In genomic region chr11:49626748-49627147, GRCm38 (mm10) we compare ENCODE assay signal across 22 mouse cellular contexts. TPM values are rescaled to one million over a fixed set of nuclear protein-coding genes. Genes with fewer than 3 reads are reported as not detected.
DNase-seq lines count a peak whose midpoint lies in the region; TF ChIP-seq lines count a peak whose summit lies in the region.
"Had no signal": no experiment of that assay in that cellular context is flagged by ENCODE, and none has a peak within 500 bp of the region (broad histone marks: within the 10 kb centered on the region; RNA-seq: fewer than 3 reads in every experiment).

No protein-coding gene starts in this region.

- no peaks in the 10 kb centered on the region for H3K9me3 ChIP-seq in heart, embryonic 10.5 days
- H3K9me3 ChIP-seq: G1E had no signal

- peaks cover 17% of the 10 kb centered on the region for H3K27me3 ChIP-seq in heart, embryonic 10.5 days (ENCODE audit: insufficient read depth, poor library complexity, severe bottlenecking)
- H3K27me3 ChIP-seq: Patski had no signal

- H3K4me3 ChIP-seq in heart, embryonic 10.5 days: no peak overlapping the region
- no peak overlapping the region for H3K4me3 ChIP-seq in lung, adult 2 months (replicated peaks; ENCODE audit: extremely low read depth, low read depth, low read length)

- WGBS in heart, embryonic 10.5 days: 80% methylated on average over 8 of the region's 8 CpGs
- WGBS in lung, adult 2 months: 75% methylated on average over 8 of the region's 8 CpGs

- no peak for TF ChIP-seq CTCF in lung, adult 2 months (IDR thresholded peaks at IDR 0.05; ENCODE audit: insufficient read depth, low read length)

- H3K27ac ChIP-seq in heart, embryonic 10.5 days: no peak overlapping the region

- 0 out of 2 replicates have a peak, but pooled peaks have one; percentile 3 for TF ChIP-seq POLR2A in lung, adult 2 months (IDR thresholded peaks at IDR 0.05; ENCODE audit: borderline replicate concordance, extremely low read depth, low read depth, low read length)

- 0 out of 2 replicates have a peak, but pooled peaks cover 3% of the 10 kb centered on the region for H3K4me1 ChIP-seq in heart, embryonic 10.5 days
- H3K4me1 ChIP-seq in lung, adult 2 months (ENCODE audit: control insufficient read depth, insufficient read depth, low read length): peaks cover 10% of the 10 kb centered on the region

- H3K36me3 ChIP-seq in heart, embryonic 10.5 days: no peaks in the 10 kb centered on the region; the same call in 1 of the 2 replicates
- H3K36me3 ChIP-seq: G1E had no signal

- DNase-seq in heart, adult 11 months: peak; percentile 94
- no peak for DNase-seq in heart, embryonic 10.5 days (ENCODE audit: low spot score)
- no peak for DNase-seq in lung, adult 2 months
- DNase-seq in lung, postnatal 10 days: no peak
- peak; percentile 57 for DNase-seq in testis, postnatal 14 days (ENCODE audit: low spot score)
- no peak for DNase-seq in testis, postnatal 10 days (ENCODE audit: low spot score)
- DNase-seq: adrenal gland, adult 2 months; adrenal gland, adult 8-10 months; adrenal gland, postnatal 10 days; adrenal gland, postnatal 14 days; adrenal gland, postnatal 25 days; adrenal gland, postnatal 36 days; B cell, adult 2 months; cerebellum, adult 11 months; cerebellum, adult 11-12 months; cerebellum, adult 18-20 months had no signal

RNA-seq across cellular contexts. Expression of gene Flt4, which starts 17.7 kb away (rescaled TPM):
- polyA plus RNA-seq in heart, embryonic 10.5 days (2016; fragmentation: Nextera tagmentation; extraction: Ambion mirVana): 7.3 and 8.2 TPM in 2 replicates
- 28.0 and 32.0 TPM in 2 replicates for polyA plus RNA-seq in lung, adult 2 months (2012; rRNA removed)
- polyA plus RNA-seq: activated CD4-positive, CD25-positive, alpha-beta regulatory T cell, adult 4 months; CD4-positive, CD25-positive, alpha-beta regulatory T cell, adult 4 months had no signal

RNA-seq across cellular contexts. Expression of gene Scgb3a1, which starts 36.7 kb away (rescaled TPM):
- polyA plus RNA-seq in heart, embryonic 10.5 days (2016; fragmentation: Nextera tagmentation; extraction: Ambion mirVana): 0.30 and 1.3 TPM in 2 replicates
- 2,792 and 3,426 TPM in 2 replicates for polyA plus RNA-seq in lung, adult 2 months (2012; rRNA removed)
- polyA plus RNA-seq: adrenal gland, adult 2 months; brain, embryonic 14.5 days; C2C12; G1E; Patski had no signal

Comparison
In these comparisons a context has a peak if more than half of its experiments do, and no peak if none do; other contexts are left out.
1. DNase-seq: peak in heart, adult 11 months (single experiment) and testis, postnatal 14 days (single experiment); none in heart, embryonic 10.5 days (single experiment), lung, adult 2 months (single experiment), lung, postnatal 10 days (single experiment) and testis, postnatal 10 days (single experiment).
2. RNA of gene Scgb3a1, which starts 36.7 kb away (polyA plus RNA-seq): 2,792 to 3,426 TPM in lung, adult 2 months; 0.30 to 1.3 TPM in heart, embryonic 10.5 days; every median in the first group is over 1,000 times any median in the second.